Mouse (Mus musculus) olfactory bulb, adult 2 months (tissue): Measurements from ENCODE around the gene Tep1.

Source experiments
- CTCF ChIP-seq: fragments of 200-500 bp; IDR thresholded peaks from 2 replicates; pipeline ENCODE4 v1.5.1; 2012; ENCODE audit warnings: low read depth, mild to moderate bottlenecking, low read length, moderate library complexity; ENCODE audit not compliant: insufficient read depth
- POLR2A ChIP-seq: fragments of 200-500 bp; IDR thresholded peaks from 2 replicates; pipeline ENCODE4 v1.6.1; 2012; ENCODE audit warnings: mild to moderate bottlenecking, low read depth, low read length, moderate library complexity; ENCODE audit not compliant: insufficient read depth

- no peak for TF ChIP-seq POLR2A
- TF ChIP-seq CTCF: peak; percentile 79
These were observed 85.1 kb downstream of the Tep1 start, which contains the start of gene Ttc5 for GRCm38 (mm10) chr14:50785251-50785637.
